Mouse (Mus musculus): ENCODE data around the gene Setd6. TPM values are rescaled to one million over a fixed set of nuclear protein-coding genes. Genes with fewer than 3 reads are reported as not detected.

Gene Setd6
- polyA plus RNA-seq, 1 experiment = 12.6 TPM

GRCm38 (mm10) chr8:95696661-95697060 lies 19.0 kb upstream of the Setd6 start:
- no peak overlapping the region for H3K4me3 ChIP-seq (ENCODE audit: insufficient read depth, poor library complexity, severe bottlenecking)
- H3K27me3 ChIP-seq (ENCODE audit: control insufficient read depth, insufficient read depth, insufficient read length) = no peaks in the 10 kb centered on the region
- TF ChIP-seq MYOD1 (IDR thresholded peaks at IDR 0.05; ENCODE audit: control insufficient read depth, insufficient read length, low read depth) (no peak), USF1 (IDR thresholded peaks at IDR 0.05; ENCODE audit: low read depth) (no peak), CEBPB (IDR thresholded peaks at IDR 0.05; ENCODE audit: low read depth) (no peak), MAX (IDR thresholded peaks at IDR 0.05) (no peak), FOSL1 (IDR thresholded peaks at IDR 0.05; ENCODE audit: insufficient read depth, low read length, poor library complexity, severe bottlenecking) (no peak), MYOG (IDR thresholded peaks at IDR 0.05; ENCODE audit: control insufficient read depth, extremely low read depth, insufficient read length) (no peak), CTCF (IDR thresholded peaks at IDR 0.05; ENCODE audit: control insufficient read depth, insufficient read depth, insufficient read length) (no peak)
- H3ac ChIP-seq (ENCODE audit: control insufficient read depth, insufficient read length, low read depth) = no peak overlapping the region
- H3K36me3 ChIP-seq (ENCODE audit: control insufficient read depth, insufficient read depth) = no peaks in the 10 kb centered on the region
- no peaks in the 10 kb centered on the region for H3K79me2 ChIP-seq (ENCODE audit: control insufficient read depth, insufficient read depth)
- no peaks in the 10 kb centered on the region for H3K79me3 ChIP-seq (ENCODE audit: low read depth)

- no peaks in the 10 kb centered on the region for H3K79me2 ChIP-seq (ENCODE audit: control insufficient read depth, insufficient read depth)
- H3K4me3 ChIP-seq (ENCODE audit: insufficient read depth, poor library complexity, severe bottlenecking) = no peak overlapping the region
- no peaks in the 10 kb centered on the region for H3K79me3 ChIP-seq (ENCODE audit: low read depth)
- H3K36me3 ChIP-seq (ENCODE audit: control insufficient read depth, insufficient read depth) = no peaks in the 10 kb centered on the region
- no peaks in the 10 kb centered on the region for H3K27me3 ChIP-seq (ENCODE audit: control insufficient read depth, insufficient read depth, insufficient read length)
- TF ChIP-seq MYOG (IDR thresholded peaks at IDR 0.05; ENCODE audit: control insufficient read depth, extremely low read depth, insufficient read length) (no peak), CTCF (IDR thresholded peaks at IDR 0.05; ENCODE audit: control insufficient read depth, insufficient read depth, insufficient read length) (peak; percentile 79)
- peak overlapping the region; percentile 16 for H3ac ChIP-seq (ENCODE audit: control insufficient read depth, insufficient read length, low read depth)
Measured at GRCm38 (mm10) chr8:95697128-95697527, 18.6 kb upstream of the Setd6 start.

DNA sequence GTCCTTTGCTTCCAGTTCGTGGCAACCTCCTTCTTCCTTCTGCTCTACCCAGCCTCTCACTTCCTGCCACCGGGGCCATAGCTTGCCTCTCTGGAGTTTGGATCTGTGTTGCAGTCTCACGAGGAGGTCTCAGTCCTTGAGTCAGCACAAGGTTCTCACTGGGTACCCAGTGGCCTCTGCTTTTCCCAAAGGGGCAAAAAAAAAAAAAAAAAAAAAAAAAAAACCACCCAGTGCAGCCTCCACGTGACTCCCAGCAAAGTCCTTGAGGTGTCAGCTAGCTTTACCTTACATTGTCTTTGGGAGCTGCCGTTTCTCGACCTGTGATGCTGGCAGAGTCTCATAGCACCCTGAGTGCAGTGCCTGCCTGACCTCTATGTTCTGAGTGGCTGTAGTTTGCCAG lies 17.5 kb upstream of the Setd6 start:
- no peak for TF ChIP-seq CEBPB (IDR thresholded peaks at IDR 0.05; ENCODE audit: low read depth)
- no peak for TF ChIP-seq USF1 (IDR thresholded peaks at IDR 0.05; ENCODE audit: low read depth)
- TF ChIP-seq CTCF (IDR thresholded peaks at IDR 0.05; ENCODE audit: control insufficient read depth, insufficient read depth, insufficient read length) = no peak
- no peaks in the 10 kb centered on the region for H3K36me3 ChIP-seq (ENCODE audit: control insufficient read depth, insufficient read depth)

GRCm38 (mm10) chr8:95700282-95700681 lies 15.4 kb upstream of the Setd6 start:
- no peaks in the 10 kb centered on the region for H3K79me2 ChIP-seq (ENCODE audit: control insufficient read depth, insufficient read depth)
- H3K36me3 ChIP-seq (ENCODE audit: control insufficient read depth, insufficient read depth) = no peaks in the 10 kb centered on the region
- no peaks in the 10 kb centered on the region for H3K27me3 ChIP-seq (ENCODE audit: control insufficient read depth, insufficient read depth, insufficient read length)
- H3K4me3 ChIP-seq (ENCODE audit: insufficient read depth, poor library complexity, severe bottlenecking) = no peak overlapping the region
- no peaks in the 10 kb centered on the region for H3K79me3 ChIP-seq (ENCODE audit: low read depth)
- no peak overlapping the region for H3ac ChIP-seq (ENCODE audit: control insufficient read depth, insufficient read length, low read depth)
- TF ChIP-seq CEBPB (IDR thresholded peaks at IDR 0.05; ENCODE audit: low read depth) (no peak), MYOG (IDR thresholded peaks at IDR 0.05; ENCODE audit: control insufficient read depth, extremely low read depth, insufficient read length) (no peak), MAX (IDR thresholded peaks at IDR 0.05) (no peak), FOSL1 (IDR thresholded peaks at IDR 0.05; ENCODE audit: insufficient read depth, low read length, poor library complexity, severe bottlenecking) (no peak), CTCF (IDR thresholded peaks at IDR 0.05; ENCODE audit: control insufficient read depth, insufficient read depth, insufficient read length) (no peak), MYOD1 (IDR thresholded peaks at IDR 0.05; ENCODE audit: control insufficient read depth, insufficient read length, low read depth) (no peak), USF1 (IDR thresholded peaks at IDR 0.05; ENCODE audit: low read depth) (no peak)

More for the DNA sequence above, 17.5 kb upstream of the Setd6 start:
- Histone ChIP-seq H3ac (ENCODE audit: control insufficient read depth, insufficient read length, low read depth) (no peak overlapping the region), H3K79me2 (ENCODE audit: control insufficient read depth, insufficient read depth) (no peaks in the 10 kb centered on the region), H3K4me3 (ENCODE audit: insufficient read depth, poor library complexity, severe bottlenecking) (no peak overlapping the region), H3K79me3 (ENCODE audit: low read depth) (no peaks in the 10 kb centered on the region), H3K27me3 (ENCODE audit: control insufficient read depth, insufficient read depth, insufficient read length) (no peaks in the 10 kb centered on the region)

DNA sequence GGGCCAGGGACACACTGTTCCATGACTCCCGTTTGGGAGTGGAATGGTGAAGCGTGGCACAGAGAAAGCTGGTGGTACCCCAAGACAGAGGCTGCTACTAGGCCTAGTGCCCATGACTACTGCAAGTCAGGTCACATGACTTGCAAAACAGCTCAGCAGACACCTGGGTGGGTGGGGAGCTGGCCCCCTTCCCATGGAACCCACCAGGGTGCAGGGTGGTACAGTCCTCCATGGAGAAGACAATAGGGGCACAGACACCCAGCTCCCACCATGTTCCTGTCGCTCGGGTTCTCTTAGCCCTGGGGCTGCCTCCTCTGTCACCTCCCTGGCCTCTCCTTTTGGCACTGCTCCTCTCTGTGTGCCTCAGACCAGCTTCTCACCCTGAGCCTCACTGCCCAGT lies 13.9 kb upstream of the Setd6 start:
- H3K4me3 ChIP-seq (ENCODE audit: insufficient read depth, poor library complexity, severe bottlenecking) = no peak overlapping the region
- TF ChIP-seq CEBPB (IDR thresholded peaks at IDR 0.05; ENCODE audit: low read depth) (no peak), MAX (IDR thresholded peaks at IDR 0.05) (no peak), MYOD1 (IDR thresholded peaks at IDR 0.05; ENCODE audit: control insufficient read depth, insufficient read length, low read depth) (no peak), MYOG (IDR thresholded peaks at IDR 0.05; ENCODE audit: control insufficient read depth, extremely low read depth, insufficient read length) (no peak), FOSL1 (IDR thresholded peaks at IDR 0.05; ENCODE audit: insufficient read depth, low read length, poor library complexity, severe bottlenecking) (no peak), CTCF (IDR thresholded peaks at IDR 0.05; ENCODE audit: control insufficient read depth, insufficient read depth, insufficient read length) (no peak), USF1 (IDR thresholded peaks at IDR 0.05; ENCODE audit: low read depth) (no peak)
- H3K79me2 ChIP-seq (ENCODE audit: control insufficient read depth, insufficient read depth) = no peaks in the 10 kb centered on the region
- H3ac ChIP-seq (ENCODE audit: control insufficient read depth, insufficient read length, low read depth) = no peak overlapping the region
- no peaks in the 10 kb centered on the region for H3K79me3 ChIP-seq (ENCODE audit: low read depth)
- no peaks in the 10 kb centered on the region for H3K36me3 ChIP-seq (ENCODE audit: control insufficient read depth, insufficient read depth)
- H3K27me3 ChIP-seq (ENCODE audit: control insufficient read depth, insufficient read depth, insufficient read length) = no peaks in the 10 kb centered on the region

DNA sequence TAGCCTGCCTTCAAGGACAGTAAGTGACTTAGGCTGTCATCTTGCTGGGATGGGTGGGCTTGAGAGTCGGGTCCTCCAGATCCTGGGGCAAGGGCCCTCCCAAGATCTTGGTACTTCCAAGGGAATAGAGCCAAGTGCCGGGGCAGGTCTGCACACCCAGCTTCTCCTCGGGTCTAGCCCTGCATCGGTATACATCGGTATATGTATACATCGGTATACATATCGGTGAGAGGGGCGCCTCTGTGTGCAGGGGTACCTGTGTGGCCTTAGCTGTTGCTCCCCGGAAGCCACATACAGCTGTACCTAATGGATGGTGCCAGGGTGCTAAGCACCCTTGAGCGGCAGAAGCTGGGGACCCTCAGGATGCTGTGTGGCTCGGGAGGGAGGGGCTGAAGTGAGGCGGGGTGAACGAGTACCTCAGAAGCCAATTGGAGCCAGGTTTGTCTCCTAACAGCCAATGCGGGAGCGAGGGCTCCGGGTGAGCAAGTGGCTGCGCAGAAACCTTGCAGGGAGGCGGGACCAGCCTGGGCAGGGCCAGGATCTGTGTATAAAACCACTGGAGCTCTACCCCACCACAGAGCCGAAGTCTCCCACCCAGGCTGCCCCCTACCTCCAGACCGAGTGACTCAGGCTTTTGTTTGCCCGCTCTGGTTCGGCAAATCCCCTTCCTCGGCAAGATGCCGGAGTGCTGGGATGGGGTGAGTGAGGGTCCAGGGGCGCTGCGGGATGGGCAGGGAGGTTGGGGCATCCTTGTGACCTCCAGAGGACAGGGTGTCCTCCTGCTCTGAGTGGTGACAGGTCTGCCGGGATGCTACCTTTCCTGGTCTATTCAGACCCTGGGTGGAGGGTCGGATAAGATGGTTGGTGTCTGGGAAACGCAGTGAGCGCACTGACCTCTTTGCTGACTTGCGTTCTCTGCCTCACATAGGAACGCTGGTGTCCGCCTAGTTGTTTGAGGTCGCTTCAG lies 12.9 kb upstream of the Setd6 start:
- peak overlapping the region; percentile 61 for H3ac ChIP-seq (ENCODE audit: control insufficient read depth, insufficient read length, low read depth)
- H3K36me3 ChIP-seq (ENCODE audit: control insufficient read depth, insufficient read depth) = no peaks in the 10 kb centered on the region
- H3K79me3 ChIP-seq (ENCODE audit: low read depth) = no peaks in the 10 kb centered on the region
- no peaks in the 10 kb centered on the region for H3K79me2 ChIP-seq (ENCODE audit: control insufficient read depth, insufficient read depth)
- no peaks in the 10 kb centered on the region for H3K27me3 ChIP-seq (ENCODE audit: control insufficient read depth, insufficient read depth, insufficient read length)
- no peak overlapping the region for H3K4me3 ChIP-seq (ENCODE audit: insufficient read depth, poor library complexity, severe bottlenecking)
- TF ChIP-seq CEBPB (IDR thresholded peaks at IDR 0.05; ENCODE audit: low read depth) (no peak), USF1 (IDR thresholded peaks at IDR 0.05; ENCODE audit: low read depth) (no peak), MYOD1 (IDR thresholded peaks at IDR 0.05; ENCODE audit: control insufficient read depth, insufficient read length, low read depth) (no peak), MAX (IDR thresholded peaks at IDR 0.05) (no peak), FOSL1 (IDR thresholded peaks at IDR 0.05; ENCODE audit: insufficient read depth, low read length, poor library complexity, severe bottlenecking) (no peak), CTCF (IDR thresholded peaks at IDR 0.05; ENCODE audit: control insufficient read depth, insufficient read depth, insufficient read length) (no peak)
